Mouse (Mus musculus) neural tube, embryonic 15.5 days (tissue): ENCODE results near the gene Gipc1. TPM values are rescaled to one million over a fixed set of nuclear protein-coding genes. Genes with fewer than 3 reads are reported as not detected.
A peak's percentile ranks its signal among the peaks of the same experiment; 100 is the strongest.

ENCODE experiments used
- ATAC-seq: fragments of 200-750 bp; cut with Nextera tagmentation; 2 replicates; pipeline ENCODE4 v1.8.0; 2017; ENCODE audit warnings: mild to moderate bottlenecking, moderate TSS enrichment, moderate library complexity; ENCODE audit not compliant: low FRiP score
- H3K27ac ChIP-seq: fragments of 300-500 bp; sonication (generic); replicated peaks from 2 replicates; pipeline ENCODE4 v1.5.1; 2015; ENCODE audit warnings: mild to moderate bottlenecking, inconsistent platforms
- H3K27me3 ChIP-seq: fragments of 300-500 bp; sonication (generic); replicated peaks from 2 replicates; pipeline ENCODE4 v1.6.1; 2015; ENCODE audit warnings: inconsistent platforms
- H3K36me3 ChIP-seq: fragments of 300-500 bp; sonication (generic); 2 replicates; pipeline ENCODE4 v1.6.1; 2015; ENCODE audit warnings: inconsistent platforms
- H3K4me1 ChIP-seq: fragments of 300-500 bp; sonication (generic); 2 replicates; pipeline ENCODE4 v1.6.1; 2015; ENCODE audit warnings: inconsistent platforms
- H3K4me2 ChIP-seq: fragments of 300-500 bp; sonication (generic); 2 replicates; pipeline ENCODE4 v1.6.1; 2015; ENCODE audit warnings: inconsistent platforms, mild to moderate bottlenecking, moderate library complexity
- H3K4me3 ChIP-seq: fragments of 300-500 bp; sonication (generic); replicated peaks from 2 replicates; pipeline ENCODE4 v1.5.1; 2015; ENCODE audit warnings: mild to moderate bottlenecking, inconsistent platforms
- H3K9ac ChIP-seq: fragments of 300-500 bp; sonication (generic); replicated peaks from 2 replicates; pipeline ENCODE4 v1.6.1; 2015; ENCODE audit warnings: mild to moderate bottlenecking, inconsistent platforms
- H3K9me3 ChIP-seq: fragments of 300-500 bp; sonication (generic); replicated peaks from 2 replicates; pipeline ENCODE4 v1.6.1; 2016; ENCODE audit warnings: inconsistent platforms
- WGBS: fragments of 180-500 bp; shearing (Covaris S2); methylation state at CpG from one replicate; pipeline ENCODE4 v1.1.7; 2015; ENCODE audit warnings: mixed read lengths; 5-methylcytosine and 5-hydroxymethylcytosine counted together
- polyA plus RNA-seq: library from polyadenylated mRNA; unstranded; fragments of >200 nt; fragmentation: Nextera tagmentation; extraction: Ambion mirVana; gene quantifications from 2 replicates; pipeline ENCODE4 v1.2.1, GENCODE M21; 2015

The Gipc1 gene
- polyA plus RNA-seq, 1 experiment from 2014 or later = 116 TPM

DNA sequence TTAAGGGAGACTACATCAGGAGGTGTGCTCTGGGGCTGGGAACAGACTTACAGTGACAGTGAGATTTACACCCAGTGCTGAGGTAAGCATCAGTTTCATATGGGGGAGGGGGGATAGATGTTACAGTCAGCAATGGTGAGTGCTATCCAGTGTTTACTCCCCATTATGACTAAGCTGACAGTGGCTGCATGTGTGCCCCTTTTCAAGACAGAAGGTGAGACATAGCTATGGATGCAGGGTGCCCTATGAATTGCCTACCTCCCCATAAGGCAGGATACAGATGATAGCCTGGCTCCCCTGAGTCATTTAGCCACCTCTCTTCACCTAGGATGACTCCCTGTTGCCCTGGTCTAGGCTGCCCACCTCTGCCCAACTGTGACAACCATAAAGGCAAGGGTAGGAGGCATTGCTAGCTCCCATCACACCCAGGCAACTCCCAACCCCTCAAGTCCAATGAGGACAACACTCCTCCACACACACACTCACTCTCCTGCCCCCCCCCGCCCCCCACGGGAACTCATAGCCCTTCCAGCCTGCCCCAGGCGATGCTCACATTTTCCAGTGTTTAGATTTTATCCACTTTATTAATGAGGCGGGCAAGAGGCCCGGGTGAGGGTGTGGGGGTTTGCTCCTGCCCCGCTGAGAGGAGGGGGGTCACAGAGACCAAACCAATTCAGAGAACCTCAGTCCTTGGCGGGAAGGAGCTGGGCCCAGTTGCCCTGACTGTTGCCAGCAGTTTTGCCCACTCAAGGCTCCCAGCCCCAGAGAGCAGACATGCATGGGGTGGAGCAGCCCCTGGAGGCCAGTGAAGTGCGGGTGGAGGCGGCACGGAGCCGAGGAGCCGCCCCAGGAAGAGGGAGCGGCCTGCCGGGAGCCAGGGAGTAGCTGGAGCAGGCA is 13.7 kb downstream of the Gipc1 start, which contains the start of gene Ptger1:
Gene Ptger1 (plus strand): TSS at position 710 of the 897 bp plus-strand sequence.
- WGBS = 40% methylated on average over 14 of the region's 14 CpGs
- no peak within 1 kb of the TSS for H3K27ac ChIP-seq
- ATAC-seq = no peak

DNA sequence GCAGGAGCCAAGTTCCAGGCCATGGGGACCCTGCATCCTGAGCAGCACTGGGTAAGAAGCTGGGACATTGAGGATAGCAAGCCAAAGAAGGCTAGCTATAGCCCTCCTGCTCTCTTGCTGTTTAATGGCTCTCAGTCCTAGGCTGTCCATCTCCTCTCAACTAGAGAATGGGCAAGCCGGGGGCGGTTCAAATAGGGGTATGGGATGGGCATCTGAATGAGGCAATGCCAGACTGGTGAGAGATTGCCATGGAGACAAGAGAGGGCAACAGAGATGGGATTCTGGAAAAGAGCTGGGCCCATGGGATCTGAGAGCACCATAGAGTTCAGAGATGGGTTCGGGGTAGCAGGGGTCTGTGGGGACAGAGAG is 14.4 kb downstream of the Gipc1 start:
- no peaks in the 10 kb centered on the region for H3K27me3 ChIP-seq
- H3K27ac ChIP-seq = no peak overlapping the region
- H3K9ac ChIP-seq = no peak overlapping the region
- no peak overlapping the region for H3K4me2 ChIP-seq
- H3K4me1 ChIP-seq = peaks cover 49% of the 10 kb centered on the region
- peaks cover 28% of the 10 kb centered on the region for H3K36me3 ChIP-seq
- no peaks in the 10 kb centered on the region for H3K9me3 ChIP-seq
- H3K4me3 ChIP-seq = no peak overlapping the region
- WGBS = 84% methylated on average over 3 of the region's 3 CpGs
- ATAC-seq = no peak

More for the DNA sequence above, 13.7 kb downstream of the Gipc1 start, which contains the start of gene Ptger1:
- no peaks in the 10 kb centered on the region for H3K9me3 ChIP-seq
- no peaks in the 10 kb centered on the region for H3K27me3 ChIP-seq
- no peak within 1 kb of the TSS for H3K4me2 ChIP-seq
- H3K9ac ChIP-seq = no peak within 1 kb of the TSS
- peaks cover 56% of the 10 kb centered on the region for H3K4me1 ChIP-seq
- no peak within 1 kb of the TSS for H3K4me3 ChIP-seq
- H3K36me3 ChIP-seq = peaks cover 22% of the 10 kb centered on the region

DNA sequence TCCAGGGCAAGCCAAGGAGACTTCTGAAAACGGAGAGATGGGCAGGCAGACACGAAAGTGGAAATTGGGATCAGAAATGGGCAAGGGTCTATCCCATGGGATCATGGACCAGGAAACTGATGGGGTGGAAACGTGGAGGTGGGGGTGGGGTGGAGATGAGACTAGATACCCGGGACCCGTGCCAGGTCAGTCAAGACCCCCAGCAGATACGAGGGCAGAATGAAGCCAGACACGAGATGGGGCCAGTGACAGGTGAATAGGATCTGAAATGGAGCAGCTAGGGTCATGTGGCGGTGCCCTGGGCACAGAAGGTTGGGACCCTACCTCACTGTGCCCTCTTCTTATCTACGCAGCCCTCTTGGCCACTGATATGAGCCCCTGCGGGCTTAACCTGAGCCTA is 15.0 kb downstream of the Gipc1 start:
- 83% methylated on average over 10 of the region's 10 CpGs for WGBS

DNA sequence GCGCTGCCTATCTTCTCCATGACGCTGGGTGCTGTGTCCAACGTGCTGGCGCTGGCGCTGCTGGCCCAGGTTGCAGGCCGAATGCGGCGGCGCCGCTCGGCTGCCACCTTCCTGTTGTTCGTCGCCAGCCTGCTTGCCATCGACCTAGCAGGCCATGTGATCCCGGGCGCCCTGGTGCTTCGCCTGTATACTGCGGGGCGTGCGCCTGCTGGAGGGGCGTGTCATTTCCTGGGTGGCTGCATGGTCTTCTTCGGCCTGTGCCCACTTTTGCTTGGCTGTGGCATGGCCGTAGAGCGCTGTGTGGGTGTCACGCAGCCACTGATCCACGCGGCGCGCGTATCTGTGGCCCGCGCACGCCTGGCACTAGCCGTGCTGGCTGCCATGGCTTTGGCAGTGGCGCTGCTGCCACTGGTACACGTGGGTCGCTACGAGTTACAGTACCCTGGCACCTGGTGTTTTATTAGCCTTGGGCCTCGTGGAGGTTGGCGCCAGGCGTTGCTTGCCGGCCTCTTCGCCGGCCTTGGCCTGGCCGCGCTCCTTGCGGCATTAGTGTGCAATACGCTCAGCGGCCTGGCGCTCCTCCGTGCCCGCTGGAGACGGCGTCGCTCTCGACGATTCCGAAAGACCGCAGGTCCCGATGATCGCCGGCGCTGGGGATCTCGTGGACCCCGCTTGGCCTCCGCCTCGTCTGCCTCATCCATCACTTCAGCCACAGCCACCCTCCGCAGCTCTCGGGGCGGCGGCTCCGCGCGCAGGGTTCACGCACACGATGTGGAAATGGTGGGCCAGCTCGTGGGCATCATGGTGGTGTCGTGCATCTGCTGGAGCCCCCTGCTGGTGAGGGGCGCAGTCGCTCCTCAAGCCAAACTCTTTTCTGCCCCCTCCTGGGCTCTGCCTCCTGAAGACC is 15.8 kb downstream of the Gipc1 start:
- peaks cover 38% of the 10 kb centered on the region for H3K4me1 ChIP-seq
- no peaks in the 10 kb centered on the region for H3K27me3 ChIP-seq
- H3K36me3 ChIP-seq = peaks cover 42% of the 10 kb centered on the region
- peak; percentile 62 for ATAC-seq
- WGBS = 21% methylated on average over 80 of the region's 80 CpGs
- H3K4me3 ChIP-seq = peak overlapping the region; percentile 37
- peak overlapping the region; percentile 51 for H3K9ac ChIP-seq
- H3K4me2 ChIP-seq = peak overlapping the region; percentile 62
- H3K27ac ChIP-seq = peak overlapping the region; percentile 72
- no peaks in the 10 kb centered on the region for H3K9me3 ChIP-seq

More for the DNA sequence above, 15.0 kb downstream of the Gipc1 start:
- Histone ChIP-seq H3K4me2 (peak overlapping the region; percentile 62), H3K36me3 (peaks cover 35% of the 10 kb centered on the region), H3K4me1 (peaks cover 42% of the 10 kb centered on the region), H3K4me3 (no peak overlapping the region), H3K9ac (no peak overlapping the region), H3K9me3 (no peaks in the 10 kb centered on the region), H3K27ac (peak overlapping the region; percentile 72), H3K27me3 (no peaks in the 10 kb centered on the region)
- ATAC-seq = peak; percentile 0; the same call in 1 of the 2 replicates

DNA sequence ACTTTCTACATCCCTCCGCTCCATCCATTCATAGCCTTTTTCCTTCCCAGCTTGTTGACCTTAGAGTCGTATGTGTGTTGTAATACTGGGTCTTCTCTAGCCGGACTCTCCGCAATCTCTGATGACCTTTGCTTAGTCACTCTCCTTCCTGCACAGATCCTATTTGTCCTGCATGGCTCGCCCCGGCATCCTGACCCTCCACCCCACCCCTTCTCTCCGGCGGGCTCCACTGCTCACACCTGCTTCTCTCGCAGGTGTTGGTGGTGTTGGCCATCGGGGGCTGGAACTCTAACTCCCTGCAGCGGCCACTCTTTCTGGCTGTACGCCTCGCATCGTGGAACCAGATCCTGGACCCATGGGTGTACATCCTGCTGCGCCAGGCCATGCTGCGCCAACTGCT is 16.5 kb downstream of the Gipc1 start:
- Histone ChIP-seq H3K9ac (peak overlapping the region; percentile 51; the same call in 1 of the 2 replicates), H3K27ac (no peak overlapping the region), H3K27me3 (no peaks in the 10 kb centered on the region), H3K4me2 (peak overlapping the region; percentile 62; the same call in 1 of the 2 replicates), H3K9me3 (no peaks in the 10 kb centered on the region), H3K4me3 (peak overlapping the region; percentile 37), H3K36me3 (peaks cover 48% of the 10 kb centered on the region), H3K4me1 (peaks cover 38% of the 10 kb centered on the region)
- WGBS = 83% methylated on average over 16 of the region's 16 CpGs
- ATAC-seq = no peak

DNA sequence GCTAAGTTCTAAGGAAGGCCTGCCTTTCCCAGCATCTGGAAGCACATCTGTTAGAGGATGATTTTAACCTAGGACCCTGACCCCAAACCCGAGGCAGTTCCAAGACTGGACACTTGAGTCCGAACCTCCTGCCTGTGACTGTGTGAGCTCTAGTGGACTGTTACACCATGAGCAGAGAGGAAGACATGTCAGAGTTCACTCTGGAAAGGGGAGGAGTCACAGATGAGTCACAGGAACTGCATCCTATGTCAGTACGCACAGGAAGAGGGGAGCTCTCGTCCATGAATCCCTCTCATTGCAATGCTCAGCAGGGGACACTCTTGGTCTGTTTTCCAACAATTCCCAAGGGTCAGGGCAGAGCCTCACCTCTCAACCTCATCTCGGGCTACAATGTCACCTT is 20.5 kb downstream of the Gipc1 start:
- no peak overlapping the region for H3K9ac ChIP-seq
- 70% methylated on average over 5 of the region's 5 CpGs for WGBS

DNA sequence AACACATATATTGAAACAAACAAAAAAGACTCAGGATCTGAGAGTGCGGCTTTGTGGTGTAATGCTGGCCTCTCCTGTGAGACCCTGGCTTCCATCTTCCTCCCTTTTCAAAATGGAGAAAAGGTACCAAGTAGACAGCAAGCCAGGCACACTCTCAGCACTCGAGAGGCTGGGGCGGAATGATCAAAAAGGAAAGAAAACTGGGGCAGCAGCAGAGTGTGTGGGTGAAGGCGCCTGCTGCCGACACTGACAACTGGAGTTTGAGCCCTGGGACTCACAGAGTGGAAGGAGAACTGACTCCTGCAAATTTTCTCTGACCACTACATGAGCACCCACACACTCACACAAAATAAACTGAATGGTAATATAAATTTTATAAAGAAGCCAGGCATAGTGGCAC is 22.0 kb downstream of the Gipc1 start:
- WGBS = 91% methylated on average over 5 of the region's 5 CpGs
- Histone ChIP-seq H3K4me3 (no peak overlapping the region), H3K9ac (no peak overlapping the region), H3K4me2 (no peak overlapping the region), H3K36me3 (peaks cover 88% of the 10 kb centered on the region), H3K27ac (no peak overlapping the region), H3K4me1 (no peaks in the 10 kb centered on the region), H3K9me3 (no peaks in the 10 kb centered on the region), H3K27me3 (no peaks in the 10 kb centered on the region)
- no peak for ATAC-seq

More for the DNA sequence above, 20.5 kb downstream of the Gipc1 start:
- Histone ChIP-seq H3K36me3 (peaks cover 77% of the 10 kb centered on the region), H3K27me3 (no peaks in the 10 kb centered on the region), H3K4me2 (no peak overlapping the region), H3K4me1 (peaks cover 9% of the 10 kb centered on the region), H3K27ac (no peak overlapping the region), H3K9me3 (no peaks in the 10 kb centered on the region), H3K4me3 (no peak overlapping the region)
- no peak for ATAC-seq

DNA sequence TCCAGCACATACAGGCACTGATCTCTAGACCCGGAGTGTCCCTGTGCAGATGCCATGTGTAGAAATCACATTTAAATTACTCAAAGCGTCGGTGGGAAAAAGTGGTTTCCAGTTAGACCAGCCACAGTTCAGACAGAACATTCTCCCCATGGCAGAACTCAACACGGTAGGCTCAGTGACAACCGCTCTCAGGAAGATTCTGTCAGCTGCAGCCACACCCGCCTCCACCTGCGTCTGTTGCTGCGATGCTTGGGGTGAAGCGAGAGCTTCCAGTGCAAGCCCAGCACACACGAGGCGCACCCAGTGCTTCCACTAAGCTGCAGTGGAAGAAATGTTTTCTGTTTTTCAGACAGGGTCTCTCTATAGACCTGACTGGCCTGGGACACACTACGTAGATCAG is 27.4 kb downstream of the Gipc1 start:
- WGBS = 93% methylated on average over 12 of the region's 12 CpGs
- Histone ChIP-seq H3K4me2 (no peak overlapping the region), H3K9ac (no peak overlapping the region), H3K27ac (no peak overlapping the region), H3K4me3 (no peak overlapping the region), H3K27me3 (no peaks in the 10 kb centered on the region), H3K36me3 (peaks cover 87% of the 10 kb centered on the region), H3K4me1 (no peaks in the 10 kb centered on the region), H3K9me3 (no peaks in the 10 kb centered on the region)
- no peak for ATAC-seq

DNA sequence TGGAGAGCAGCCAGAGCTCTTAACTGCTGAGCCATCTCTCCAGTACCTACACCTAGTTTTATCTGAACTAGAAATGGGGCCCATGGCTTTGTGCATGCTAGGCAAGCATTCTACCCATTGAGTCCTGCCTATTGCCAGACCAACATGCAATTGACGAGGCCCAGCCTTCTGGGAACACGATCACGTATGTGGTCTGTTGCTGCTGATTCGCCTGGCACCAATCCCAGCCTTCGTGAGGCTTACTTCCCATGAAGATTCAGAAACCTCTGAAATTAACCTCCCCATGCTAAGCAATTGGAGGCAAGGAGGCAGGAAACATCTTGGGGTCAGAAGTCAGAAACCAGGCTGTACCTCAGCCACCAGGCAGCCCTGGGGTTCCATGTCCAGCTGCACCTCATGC is 28.1 kb downstream of the Gipc1 start:
- Histone ChIP-seq H3K36me3 (peaks cover 92% of the 10 kb centered on the region), H3K27ac (no peak overlapping the region; the same call in 1 of the 2 replicates), H3K4me1 (no peaks in the 10 kb centered on the region), H3K27me3 (no peaks in the 10 kb centered on the region), H3K4me2 (no peak overlapping the region), H3K4me3 (no peak overlapping the region), H3K9me3 (no peaks in the 10 kb centered on the region), H3K9ac (no peak overlapping the region)
- ATAC-seq = no peak
- WGBS = 86% methylated on average over 5 of the region's 5 CpGs

DNA sequence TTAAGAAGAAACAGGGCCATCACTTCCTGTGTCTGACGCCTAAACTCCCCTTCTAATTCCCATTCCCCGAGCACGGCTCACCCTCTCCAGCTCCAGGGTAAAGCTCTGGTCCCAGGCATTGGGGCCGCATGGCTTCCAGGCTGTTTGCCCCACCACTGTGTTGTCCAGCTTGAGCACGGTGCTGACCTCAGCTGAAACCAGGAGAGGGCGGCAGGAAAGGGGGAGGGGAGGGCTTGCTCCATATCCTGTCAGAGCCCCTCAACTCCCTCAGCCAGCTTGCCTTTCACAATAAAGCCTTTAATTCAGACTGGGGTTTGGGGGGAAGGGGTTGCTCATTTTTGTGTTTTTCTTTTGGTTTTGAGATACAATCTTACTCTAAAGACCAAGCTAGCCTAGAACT is 28.6 kb downstream of the Gipc1 start:
- Histone ChIP-seq H3K9me3 (no peaks in the 10 kb centered on the region), H3K4me2 (no peak overlapping the region), H3K9ac (no peak overlapping the region), H3K36me3 (peaks cover 92% of the 10 kb centered on the region), H3K27me3 (no peaks in the 10 kb centered on the region), H3K27ac (no peak overlapping the region; the same call in 1 of the 2 replicates), H3K4me3 (no peak overlapping the region), H3K4me1 (no peaks in the 10 kb centered on the region)
- 28% methylated on average over 6 of the region's 6 CpGs for WGBS
- no peak for ATAC-seq

DNA sequence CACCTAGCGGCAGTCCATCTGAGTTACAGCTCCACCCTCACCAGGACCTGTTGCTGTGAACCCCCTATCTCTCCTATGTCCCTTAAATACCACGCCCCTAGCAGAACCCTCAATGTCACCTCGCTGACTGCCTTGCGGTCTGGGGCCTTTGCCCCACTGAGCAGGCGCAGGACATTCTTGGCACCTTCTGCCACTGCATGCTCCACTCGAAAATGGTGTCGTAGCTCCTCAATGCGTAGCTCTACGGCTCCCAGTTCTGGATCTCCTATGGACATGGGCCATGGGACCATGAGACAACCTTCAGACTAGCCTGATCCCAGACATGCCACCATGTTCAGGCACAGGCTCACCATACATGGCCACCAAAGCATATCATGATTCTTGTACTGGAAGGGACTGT is 32.0 kb downstream of the Gipc1 start:
- no peak overlapping the region for H3K9ac ChIP-seq
- H3K27ac ChIP-seq = no peak overlapping the region
- WGBS = 93% methylated on average over 9 of the region's 9 CpGs
- H3K9me3 ChIP-seq = no peaks in the 10 kb centered on the region
- peaks cover 75% of the 10 kb centered on the region for H3K36me3 ChIP-seq
- no peak overlapping the region for H3K4me3 ChIP-seq
- no peaks in the 10 kb centered on the region for H3K4me1 ChIP-seq
- H3K4me2 ChIP-seq = no peak overlapping the region
- ATAC-seq = no peak
- no peaks in the 10 kb centered on the region for H3K27me3 ChIP-seq
